Mouse (Mus musculus) brain, embryonic 18.5 days (tissue): ENCODE measurements at regions not wholly inside any gene's neighbourhood (a gene's known extent, or its start where the extent isn't known, plus 50 kb on each side); places are given as distances from the start of the nearest gene placed in this dataset.

Experiments
- DNase-seq: peaks from one replicate; pipeline ENCODE4 v3.0.0-alpha.2; 2012; ENCODE audit warnings: low read depth, low spot score

DNA sequence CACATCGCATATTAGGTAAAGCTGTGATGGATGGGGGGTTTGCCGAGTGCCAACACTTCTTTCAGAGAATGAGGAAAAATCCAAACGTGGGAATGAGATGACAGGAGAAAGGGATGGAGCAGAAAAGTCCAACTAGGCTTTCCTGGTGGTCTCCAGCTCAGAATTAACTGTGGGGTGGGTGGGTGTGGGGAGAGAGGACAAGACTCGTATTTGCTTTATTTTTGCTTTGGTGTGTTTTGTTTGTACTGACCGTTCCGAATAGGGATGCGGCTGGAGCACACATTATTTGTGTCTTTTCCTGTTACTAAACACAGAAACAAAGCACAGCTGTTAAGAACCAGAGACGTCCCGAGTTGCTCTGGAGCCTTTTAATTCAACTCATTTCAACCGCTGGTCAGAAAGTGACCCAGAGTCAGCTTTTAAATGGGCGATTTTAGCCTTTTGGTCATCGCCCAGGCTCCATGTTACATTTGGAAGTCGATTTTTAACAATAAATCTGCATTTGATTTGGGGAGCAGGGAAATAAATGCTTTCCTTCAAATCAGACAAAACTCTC lies 136.7 kb downstream of the Gm10295 start:
- no peak for DNase-seq

DNA sequence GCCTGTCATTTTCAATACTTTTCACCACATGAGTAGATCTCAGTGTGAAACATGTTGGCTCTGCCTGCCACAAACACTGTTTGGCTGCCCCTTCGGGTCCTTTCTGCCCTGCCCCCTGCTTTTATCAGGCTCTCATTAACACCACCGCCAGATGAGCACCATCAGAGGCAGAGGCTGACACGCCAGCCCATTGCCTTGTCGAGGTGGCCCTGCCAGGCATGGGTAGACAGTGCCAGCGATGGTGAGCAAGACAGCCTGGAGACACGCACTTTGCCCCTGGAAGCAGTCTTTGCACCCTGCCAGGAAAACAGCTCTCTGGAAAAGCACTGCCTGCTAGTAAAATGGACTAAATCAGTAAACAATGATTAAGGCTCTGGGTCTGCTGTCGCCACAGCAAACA lies 158.2 kb downstream of the Gm10295 start:
- peak; percentile 10 for DNase-seq

DNA sequence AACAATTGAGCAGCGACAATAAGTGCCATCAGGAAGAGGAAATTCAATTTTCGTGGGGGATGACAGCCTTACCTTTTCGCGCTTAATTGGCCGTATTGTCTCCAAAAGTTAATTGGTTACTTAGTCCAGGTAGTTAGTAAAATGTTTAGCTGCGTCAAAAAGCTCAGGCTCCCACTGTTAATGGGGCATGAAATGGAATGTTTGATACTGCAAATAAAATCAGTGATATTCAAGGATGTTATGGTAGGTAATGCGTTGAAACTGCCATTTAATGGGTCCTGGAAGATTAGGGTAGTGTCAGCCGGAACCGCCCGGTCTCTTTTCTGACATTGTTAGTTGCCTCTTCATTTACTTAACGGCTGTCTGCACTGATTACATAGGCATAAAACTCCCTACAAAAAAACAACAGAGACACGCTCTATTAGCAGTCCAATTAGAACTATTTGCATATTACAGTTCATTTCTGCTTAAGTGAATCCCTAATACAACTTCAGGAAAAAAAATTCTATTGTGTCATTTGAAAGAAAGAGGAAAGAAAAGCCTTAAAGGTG lies 161.0 kb downstream of the Gm10295 start:
- DNase-seq = no peak

DNA sequence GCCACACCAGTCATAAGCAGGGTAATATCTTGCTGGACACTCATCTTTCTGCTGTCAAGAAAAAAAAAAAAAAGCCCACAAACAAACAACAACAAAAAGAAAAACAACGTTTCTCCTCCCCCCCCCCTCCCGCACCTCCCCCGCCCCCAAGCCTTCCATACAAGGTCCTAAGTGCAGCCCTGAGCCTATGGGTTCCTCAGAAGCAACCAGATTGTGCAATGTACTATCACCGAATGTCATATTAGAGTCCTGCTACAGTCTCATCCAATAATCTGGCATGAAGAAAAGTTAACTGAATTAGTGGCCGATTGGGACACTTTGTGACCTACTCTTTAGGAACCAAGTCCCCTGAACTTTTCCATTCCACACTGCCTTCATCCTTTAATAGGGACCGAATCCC lies 161.5 kb downstream of the Gm10295 start:
- no peak for DNase-seq

DNA sequence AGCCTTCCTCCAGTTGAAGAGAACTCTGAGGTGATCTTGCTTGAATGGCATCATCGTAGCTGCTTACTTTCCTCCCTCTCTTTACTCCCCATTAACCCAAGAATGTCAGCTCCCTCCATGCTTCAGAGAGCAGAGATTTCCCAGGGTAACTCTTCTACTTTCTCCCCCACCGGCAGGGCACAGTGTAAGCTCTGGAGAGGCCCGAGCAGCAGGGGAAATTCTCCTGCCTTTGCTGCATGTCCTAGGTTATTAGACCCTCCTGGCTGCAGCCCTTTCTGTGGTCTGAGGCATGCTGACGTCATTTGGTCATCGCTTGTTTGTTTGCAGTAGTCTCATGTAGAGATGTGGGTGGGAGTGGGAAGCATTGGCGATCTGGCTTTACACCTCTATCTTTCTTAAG lies 163.2 kb downstream of the Gm10295 start:
- no peak for DNase-seq

DNA sequence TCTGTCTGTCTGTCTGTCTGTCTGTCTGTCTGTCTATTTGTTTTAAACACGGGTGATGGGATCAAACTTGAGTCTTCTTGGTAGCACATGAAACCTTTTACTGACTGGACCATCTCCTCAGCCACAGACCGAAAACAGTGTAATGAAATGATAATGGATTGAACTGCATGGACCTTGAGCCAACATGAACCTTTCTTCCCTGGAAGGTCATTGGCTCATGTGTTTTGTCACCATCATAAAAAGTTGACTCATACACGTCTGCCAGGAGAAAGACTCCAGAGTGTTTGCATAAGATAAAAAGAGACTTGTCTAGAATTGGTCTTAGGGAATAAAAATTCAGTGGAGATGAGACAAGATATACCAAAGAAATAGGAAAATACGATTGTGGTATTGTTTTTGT lies 176.4 kb downstream of the Gm10295 start:
- DNase-seq = no peak

DNA sequence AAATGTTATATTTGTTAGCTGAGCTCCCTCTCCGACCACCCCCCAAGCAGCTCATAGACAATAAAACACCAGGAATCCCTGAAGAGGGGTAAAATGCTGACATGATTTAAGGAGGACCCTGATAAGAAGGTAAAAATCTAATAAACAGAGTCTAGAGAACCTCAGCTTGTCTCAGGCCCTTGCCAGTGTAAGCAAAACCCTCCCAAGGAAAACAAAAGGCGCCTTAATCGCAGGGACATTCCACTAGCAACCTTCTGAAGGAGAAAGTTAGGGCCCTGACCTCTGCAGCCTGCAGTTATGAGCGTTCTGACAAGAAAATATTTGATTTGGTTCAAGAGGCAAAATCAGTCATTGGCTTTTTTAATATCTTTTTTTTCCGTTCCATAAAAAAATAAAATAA lies 212.2 kb downstream of the Gm10295 start:
- DNase-seq = no peak

DNA sequence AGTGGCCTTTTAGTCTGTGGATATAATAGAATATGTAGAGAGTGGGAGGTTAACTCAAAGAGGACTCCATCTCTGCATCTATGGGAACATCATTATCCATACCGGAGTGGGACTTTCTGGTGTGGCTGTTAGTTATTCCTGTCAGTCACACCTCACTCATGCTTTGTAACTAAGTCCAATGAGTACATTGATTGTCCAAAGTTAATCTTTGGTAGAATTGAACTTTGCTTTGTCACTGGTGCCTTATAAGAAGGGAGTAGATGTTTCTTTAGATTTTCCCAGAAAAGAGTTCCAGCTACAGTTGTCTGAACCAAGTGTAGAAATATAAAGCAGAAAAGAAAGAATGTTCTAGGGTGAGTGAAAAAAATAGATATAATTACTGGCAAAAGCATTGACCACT lies 221.3 kb downstream of the Gm10295 start:
- DNase-seq = no peak

DNA sequence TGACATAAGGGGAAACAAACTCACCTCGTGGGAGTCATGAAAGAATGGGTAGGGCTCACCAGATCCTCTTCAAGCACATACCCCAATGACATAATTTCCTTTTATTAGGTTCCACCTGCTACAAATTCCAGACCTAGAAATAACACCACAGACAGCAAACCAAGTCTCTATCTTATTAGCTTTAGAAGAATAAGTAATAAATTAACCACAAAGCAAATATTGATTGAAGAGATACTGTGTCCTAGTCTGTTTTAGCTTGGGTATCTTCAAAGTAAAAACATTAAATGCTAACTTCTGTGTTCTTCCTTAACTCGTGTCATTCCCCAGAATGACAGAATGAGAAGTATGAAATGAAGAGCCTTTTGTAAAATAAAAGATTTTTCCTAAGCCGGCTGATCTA lies 222.4 kb downstream of the Gm10295 start:
- DNase-seq = no peak

DNA sequence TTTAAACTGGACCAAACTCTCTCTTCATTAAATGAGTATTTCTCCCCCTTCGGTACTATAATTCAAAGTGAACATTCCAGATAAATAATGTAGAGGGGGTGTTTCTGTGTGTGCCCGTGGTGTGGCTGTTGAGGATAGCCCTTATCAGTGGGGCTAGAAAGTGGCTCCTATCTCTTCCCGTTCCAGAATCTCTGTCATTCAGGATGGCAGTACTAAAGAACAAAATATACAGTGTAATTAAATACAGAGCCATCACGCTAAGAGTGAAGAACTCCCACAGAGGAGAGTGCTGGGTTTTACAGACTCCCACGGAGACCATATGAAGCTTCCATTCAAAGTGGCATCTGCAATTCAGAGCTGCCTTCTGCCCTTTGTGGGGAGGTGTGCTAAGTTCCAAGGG lies 229.8 kb downstream of the Gm10295 start:
- DNase-seq = no peak

DNA sequence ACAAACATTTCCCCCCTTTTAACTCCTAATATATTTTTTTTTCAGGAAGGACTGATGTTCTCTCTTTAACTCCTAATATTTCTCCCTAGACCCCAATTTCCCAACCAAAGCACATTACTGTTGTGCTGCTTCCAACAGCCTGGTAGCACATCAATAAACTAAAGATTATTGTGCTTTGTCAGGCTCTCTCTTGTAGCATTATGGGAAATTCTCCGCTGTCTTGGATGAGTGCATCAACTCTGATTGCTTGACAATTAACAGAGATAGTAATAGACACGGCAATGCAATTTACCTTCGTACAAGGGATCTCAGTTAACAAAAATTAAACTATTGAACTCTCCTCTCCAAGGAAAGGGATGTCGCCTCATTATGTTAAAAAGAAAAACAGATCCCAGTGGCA lies 230.3 kb downstream of the Gm10295 start:
- DNase-seq = no peak

DNA sequence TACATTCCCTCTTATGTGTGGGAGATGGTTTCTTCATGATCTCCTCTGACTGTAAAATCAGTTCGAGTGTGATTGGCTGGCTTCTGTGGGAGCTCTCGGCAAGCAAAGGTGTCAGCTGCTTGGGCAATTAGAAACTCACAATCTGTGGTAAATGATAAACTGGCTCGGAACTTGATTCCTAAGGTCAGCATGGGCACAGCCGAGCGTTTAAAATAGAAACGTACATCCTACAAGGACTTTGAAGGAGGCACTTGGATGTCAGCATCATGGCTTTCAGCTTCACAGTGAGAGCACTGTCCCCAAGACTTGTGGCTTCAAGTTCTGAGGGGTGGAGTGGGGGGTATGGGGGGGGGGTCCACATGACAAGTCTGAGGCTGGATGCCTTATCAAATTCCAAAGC lies 231.3 kb downstream of the Gm10295 start:
- DNase-seq = no peak

DNA sequence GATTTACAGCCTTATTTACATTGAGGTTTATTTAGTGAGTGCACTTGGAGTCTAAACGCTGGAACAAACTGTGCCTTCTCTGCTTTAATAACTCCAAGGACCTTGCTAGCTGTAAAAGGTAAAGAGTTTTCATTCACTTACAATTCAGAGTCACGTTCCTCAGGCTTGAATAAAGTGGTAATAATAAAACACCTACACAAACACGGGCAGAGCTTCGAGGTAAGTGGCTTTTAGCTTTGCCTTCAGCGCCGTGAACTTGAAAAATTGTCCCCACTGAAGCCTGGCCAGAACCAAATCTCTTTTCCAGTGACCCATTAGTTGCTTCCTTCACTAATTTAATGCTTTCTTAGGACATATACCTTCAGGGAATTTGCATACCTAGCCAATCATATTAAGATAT lies 244.2 kb downstream of the Gm10295 start:
- DNase-seq = no peak

DNA sequence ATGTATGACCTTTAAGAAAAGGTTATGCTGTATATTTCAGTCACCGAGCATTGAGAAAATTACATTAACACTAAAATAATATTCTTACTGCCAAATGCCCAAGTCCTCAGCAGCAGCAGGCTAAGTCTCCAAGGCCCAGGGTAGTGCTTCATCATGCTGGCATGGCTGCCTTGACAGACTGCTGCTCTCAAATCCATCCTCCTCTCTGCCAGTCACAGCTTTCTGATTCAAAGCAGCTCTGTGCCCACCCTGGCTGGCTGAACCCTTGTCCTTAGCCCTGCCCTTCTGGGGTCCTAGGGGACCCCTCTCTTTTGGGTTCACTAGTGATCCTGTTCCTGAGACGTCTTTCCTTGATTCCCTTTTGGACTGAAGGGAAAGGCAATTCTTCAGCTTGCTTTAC lies 251.0 kb downstream of the Gm10295 start:
- no peak for DNase-seq

DNA sequence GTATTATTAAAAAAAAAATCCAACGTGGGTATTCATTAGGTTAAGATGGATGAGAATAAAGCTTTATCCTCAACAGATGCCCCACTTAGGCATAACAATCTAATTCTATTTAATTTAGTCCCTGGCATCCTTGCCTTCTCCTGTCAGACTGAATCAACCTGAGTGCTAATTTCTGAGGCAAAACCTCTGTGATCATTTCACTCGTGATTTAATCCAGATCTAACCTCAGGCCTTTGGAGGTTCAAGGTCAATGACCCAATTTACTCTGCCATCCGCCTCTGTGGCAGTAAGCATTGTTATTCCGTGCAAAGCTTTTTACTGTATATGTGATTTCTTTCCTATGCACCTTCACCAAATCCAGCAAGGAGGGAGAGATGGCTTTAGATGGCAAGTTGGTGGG lies 253.0 kb downstream of the Gm10295 start:
- no peak for DNase-seq

DNA sequence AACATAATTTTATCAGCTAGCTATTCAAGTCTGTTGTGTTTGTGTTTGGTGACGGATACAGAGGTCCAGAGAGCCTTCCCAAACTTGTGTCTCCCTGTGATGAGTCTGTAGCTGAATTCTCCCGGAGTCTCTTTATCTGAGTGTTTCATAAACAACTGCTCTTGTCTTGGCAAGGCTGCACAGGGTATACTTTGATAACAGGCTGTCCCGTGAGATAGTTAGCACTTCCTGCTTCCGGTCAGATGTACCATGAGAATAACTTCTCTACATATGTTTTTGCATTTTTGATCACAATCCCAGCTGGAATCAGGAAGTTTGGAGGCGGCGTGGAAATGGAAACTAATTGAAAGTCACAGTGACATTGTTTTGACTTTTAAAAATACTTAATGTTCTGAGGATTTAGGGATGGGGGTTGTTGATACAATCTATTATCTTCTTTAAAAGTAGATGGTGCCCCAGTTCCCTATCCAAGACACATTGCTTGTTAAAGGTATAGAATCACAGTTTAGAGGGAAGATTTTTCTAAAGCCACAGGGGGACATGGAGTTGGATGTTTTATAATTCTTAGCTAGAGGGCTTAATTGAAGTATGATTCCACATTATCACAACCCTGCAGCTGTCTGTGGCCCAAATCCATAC lies 257.9 kb downstream of the Gm10295 start:
- DNase-seq = no peak

DNA sequence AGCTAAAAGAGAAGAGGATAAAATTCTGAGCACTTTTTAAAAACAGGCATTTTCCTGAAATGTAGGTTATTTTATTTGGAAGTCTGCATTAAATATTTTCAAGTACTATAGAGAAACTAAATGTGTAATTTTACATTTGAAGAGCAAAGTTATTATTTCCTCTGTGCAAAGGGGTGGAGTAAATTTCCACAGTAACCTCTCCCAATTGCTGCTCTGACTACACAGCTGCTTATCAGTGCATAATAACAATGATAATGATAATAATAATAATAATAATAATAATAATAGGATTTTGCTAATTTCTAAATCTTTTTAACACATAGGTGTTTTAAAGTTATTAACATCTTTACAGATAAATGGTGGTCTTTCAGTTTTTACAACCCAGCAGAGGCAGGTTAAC lies 258.5 kb downstream of the Gm10295 start:
- DNase-seq = no peak

DNA sequence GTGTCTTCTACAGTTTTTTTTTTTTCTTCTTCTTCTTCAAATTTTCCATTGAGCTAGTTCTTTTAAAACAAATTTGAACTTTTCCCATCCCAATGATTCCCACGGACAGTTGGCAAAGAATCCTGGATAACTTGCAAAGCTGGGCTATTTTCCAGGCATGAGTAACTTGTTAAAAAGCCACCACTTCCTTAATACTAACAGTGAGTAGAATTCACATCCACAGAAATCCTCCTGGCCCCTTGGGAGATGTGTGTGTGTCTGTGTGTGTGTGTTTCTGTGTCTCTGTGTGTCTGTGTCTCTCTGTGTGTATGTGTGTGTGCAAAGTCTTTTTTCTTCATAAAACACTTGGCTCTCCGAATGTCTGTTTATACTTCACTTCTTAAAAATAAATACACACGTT lies 259.0 kb downstream of the Gm10295 start:
- DNase-seq = no peak

DNA sequence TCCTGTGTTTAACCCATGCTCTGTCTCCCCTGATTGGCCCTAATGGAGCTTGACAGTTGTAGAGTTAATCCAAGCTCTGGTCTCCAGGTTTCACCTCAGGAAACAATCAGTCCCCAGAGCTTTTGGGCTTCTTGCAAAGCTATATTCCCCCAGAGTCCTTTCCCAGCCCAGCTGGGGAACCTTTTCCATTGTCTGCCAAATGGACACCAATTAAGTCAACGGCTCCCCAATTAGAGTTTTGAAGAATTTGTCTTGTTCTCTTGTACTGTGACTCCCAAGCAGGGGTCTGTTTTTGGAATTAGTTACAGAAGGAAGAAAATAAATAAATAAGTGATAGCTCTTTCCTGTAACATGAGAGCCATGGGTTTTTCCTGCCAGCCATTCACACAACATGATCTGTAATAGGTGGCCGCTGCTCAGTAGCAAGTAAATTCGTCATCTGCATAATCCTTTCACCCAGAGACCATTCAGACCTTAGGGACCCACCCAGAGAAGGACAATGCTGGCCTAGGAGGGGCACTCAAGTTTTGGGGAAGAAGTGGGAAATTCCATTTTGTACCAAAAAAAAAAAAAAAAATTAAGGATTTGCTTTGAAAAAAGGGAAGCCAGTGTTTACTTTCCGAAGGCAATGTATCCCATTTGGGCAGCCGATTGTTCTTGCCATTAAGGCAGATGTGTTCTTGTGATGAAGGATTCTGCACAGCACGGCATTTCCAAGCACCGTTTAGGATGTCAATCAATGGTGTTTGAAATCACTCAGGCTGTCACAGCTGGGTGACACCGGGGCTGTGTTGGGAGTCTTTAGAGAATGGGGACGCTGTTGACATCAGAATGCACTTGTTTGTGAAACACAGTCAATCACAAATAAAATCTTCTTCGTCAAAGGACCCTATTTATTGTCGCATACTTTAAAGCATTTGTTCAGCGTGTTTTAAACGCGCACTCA lies 286.6 kb downstream of the Gm10295 start:
- no peak for DNase-seq

DNA sequence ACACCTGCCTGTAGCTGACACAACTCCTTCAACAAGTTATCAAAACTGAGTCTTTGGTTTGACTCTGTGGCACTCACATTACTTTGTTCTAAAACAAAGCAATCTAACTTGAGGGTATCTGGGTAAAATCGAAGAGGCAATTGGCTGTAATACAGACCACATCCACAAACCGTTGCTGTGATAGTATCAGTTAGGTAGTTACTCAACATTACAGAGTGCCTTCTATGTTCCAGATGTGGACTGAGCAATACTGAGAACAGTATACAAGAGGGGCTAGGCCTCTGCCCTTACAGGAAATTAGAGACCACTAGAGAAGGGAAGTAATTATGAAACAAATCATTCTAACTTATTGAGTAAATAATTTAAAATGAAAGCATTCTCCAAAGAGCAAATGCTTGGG lies 300.5 kb downstream of the Gm10295 start:
- DNase-seq = no peak

DNA sequence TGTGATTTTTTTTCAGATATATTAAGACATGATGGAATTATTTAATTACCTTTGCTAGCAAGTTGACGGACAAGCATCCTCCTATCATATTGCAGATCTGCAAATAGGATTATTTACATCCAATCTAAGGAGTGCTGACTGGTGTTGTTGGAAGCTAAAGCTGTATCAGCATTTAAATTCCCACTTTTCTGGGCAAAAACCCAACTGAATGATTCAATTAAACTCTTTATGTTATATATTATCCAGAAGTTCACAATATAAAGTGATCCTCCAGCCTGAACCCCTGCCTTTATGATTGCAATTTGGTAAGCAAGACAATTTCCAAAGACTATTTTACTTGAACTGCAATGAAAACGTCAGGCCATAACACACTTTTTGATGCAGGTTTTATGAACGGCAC lies 304.1 kb downstream of the Gm10295 start:
- no peak for DNase-seq

DNA sequence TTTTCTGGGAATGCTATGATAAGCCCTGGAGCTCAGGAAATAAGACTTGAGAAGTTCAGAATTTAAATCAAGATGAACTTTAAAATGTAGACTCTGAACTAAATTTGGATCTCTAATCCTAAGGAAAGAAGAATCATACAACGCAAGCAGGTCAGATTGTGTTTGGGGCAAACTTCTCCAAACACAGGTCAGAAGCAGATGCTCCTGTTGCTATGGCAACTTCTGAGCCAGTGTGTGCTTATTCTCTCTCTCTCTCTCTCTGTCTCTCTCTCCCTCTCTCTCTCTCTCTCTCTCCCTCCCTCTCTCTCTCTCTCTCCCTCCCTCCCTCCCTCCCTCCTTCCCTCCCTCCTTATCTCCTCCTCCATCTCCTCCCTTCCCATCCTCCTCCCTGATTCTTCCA lies 304.7 kb downstream of the Gm10295 start:
- no peak for DNase-seq

DNA sequence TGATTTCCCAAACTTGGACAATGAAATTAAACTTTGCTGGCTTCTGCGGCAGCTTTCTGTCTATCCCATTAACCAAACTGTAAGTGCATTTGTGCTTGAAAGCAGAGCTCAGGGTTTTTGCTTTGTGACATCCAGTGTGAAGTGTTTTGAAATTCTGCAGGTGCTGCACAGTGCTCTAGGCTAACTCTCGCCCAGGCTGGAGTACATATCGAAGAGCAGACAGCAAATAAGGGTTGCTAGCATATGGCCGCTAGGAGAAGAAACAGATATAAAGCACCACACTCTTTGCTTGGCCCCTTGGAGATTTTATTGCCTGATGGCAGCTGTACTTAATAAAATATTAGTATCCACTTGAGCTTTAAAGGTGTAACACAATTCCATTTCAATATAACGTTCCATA lies 307.5 kb downstream of the Gm10295 start:
- DNase-seq = no peak
